Mouse (Mus musculus) lung, adult 2 months (tissue): ENCODE results near the gene Fam129b.

Experiments used
- CTCF ChIP-seq: fragments of 200-500 bp; IDR thresholded peaks from 2 replicates; pipeline ENCODE4 v1.5.1; 2011; ENCODE audit warnings: mild to moderate bottlenecking, low read length, control low read depth; ENCODE audit not compliant: insufficient read depth
- POLR2A ChIP-seq: fragments of 200-500 bp; IDR thresholded peaks from 2 replicates; pipeline ENCODE4 v1.6.1; 2011; ENCODE audit warnings: low read depth, mild to moderate bottlenecking, control low read depth, low read length, borderline replicate concordance; ENCODE audit errors: extremely low read depth

GRCm38 (mm10) chr2:32846101-32846804 lies 29.7 kb upstream of the Fam129b start:
- TF ChIP-seq CTCF (no peak), POLR2A (peak; percentile 30; the same call in 1 of the 2 replicates)
